Mouse (Mus musculus): ENCODE measurements at regions not wholly inside any gene's neighbourhood (a gene's known extent, or its start where the extent isn't known, plus 50 kb on each side); places are given as distances from the start of the nearest gene placed in this dataset.

DNA sequence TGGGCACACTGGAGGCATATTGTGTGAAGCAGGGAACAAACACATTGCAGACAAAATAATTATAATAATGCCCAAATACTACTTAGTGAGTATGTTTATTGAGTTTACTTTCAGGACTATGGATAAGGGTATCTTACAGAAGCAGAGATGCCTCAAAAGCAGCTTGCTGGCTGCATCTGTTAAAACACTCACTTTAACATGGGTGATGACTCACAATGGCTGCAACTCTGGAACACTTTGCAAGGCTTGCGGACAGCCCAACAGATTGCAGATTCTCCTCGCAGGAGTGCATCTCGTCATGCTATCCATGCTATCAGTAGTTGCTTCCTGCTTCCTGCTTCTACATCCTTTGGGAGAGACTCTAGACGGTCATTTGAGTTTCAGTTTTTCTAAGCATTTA lies 373.2 kb upstream of the Arpp21 start:
- DNase-seq: no peak

DNA sequence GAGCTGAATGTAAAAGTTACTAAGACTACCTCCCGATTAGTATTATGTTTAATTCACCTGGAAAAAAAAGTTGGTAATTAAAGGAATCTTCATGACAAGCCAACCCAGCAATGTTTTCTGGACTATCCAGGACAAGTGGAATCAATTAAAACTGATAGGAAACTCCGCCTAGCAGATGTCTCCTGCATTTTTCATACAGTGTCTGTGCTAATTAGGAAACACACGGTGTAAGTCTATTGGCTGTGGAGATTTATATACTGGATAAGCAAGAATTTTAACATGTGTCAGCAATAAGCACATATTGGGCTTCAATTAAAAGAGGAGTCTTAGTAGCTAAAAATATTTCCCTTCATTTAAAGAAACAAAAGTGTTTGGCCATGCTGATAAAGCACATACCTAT lies 371.5 kb upstream of the Arpp21 start:
- no peak for DNase-seq

DNA sequence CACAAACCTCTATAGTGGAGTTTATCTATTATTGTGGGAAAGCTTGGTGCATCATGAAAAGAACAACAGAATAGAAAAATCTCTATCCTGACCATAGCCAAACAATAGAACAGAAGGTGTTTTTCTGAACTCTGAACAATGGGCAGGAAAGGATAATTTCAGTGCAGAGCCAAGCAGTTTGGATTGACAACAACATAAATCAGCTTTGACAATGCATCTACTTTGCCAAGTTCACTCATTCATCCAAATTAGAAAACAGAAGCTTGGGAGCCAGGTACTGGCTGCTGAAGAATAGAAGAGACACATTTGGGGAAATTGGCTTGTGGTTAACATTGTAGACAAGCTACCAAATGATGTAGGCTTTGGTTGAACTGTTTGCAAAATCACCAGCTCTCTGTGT lies 360.0 kb upstream of the Arpp21 start:
- DNase-seq: no peak

DNA sequence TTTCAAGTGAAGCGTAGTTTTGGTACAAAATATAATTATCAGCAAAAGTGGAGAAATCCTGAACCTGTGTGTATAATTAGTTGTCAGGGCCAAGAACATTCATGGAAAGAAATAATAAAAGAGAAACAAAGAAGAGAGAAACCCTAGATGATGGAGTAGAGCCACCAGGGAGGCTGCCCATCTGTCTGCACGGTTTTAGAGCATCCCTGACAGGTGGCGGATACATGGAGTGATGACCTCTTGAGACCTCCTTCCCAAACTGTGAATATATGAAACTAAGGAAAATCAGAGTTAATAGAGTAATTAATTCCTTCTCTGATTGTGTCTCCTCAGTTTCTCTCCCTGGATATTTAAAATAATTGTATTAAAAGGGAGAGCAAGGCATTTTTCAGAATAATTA lies 354.5 kb upstream of the Arpp21 start:
- DNase-seq: no peak

DNA sequence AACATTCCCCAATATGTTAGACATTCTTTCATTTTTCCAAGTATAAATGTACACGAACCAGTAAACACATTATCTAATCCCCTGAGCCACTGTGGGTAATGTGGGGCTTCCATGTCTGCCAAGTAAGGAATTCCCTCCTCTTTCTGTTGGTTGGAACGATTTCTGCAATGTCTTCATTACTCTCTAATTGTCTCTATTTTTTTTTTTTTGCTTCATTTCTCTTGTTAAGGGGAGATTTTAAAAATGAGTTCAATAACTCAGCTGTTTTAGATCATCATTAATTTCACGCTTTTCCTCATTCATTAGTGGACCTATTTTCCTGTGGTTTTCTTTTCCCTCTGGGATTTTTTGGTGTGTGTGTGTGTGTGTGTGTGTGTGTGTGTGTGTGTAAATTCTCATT lies 337.6 kb upstream of the Arpp21 start:
- DNase-seq: no peak

GRCm38 (mm10) chr9:112561348-112561747 lies 325.6 kb upstream of the Arpp21 start:
- no peak for DNase-seq

- no peak for DNase-seq
Measured at GRCm38 (mm10) chr9:112560226-112560625, 324.5 kb upstream of the Arpp21 start.

DNA sequence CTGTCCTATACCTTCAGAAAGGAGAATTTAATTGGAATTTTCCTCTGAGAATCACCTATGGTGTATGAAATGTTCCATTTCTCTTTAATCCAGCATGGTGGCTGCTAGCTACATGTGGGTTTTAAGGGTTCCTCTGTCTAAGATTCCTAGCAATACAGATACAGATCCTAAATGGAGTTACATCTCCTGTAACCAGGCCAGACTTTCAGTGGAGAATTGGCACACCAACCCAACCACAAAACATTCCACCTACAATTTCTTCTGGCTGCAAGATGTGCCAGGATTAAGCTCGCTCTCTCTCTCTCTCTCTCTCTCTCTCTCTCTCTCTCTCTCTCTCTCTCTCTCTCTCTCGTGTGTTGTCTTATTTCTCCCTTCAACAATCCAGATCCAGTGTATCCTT lies 302.2 kb upstream of the Arpp21 start:
- DNase-seq: no peak

- no peak for DNase-seq
Measured at GRCm38 (mm10) chr9:112525377-112525776, 289.6 kb upstream of the Arpp21 start.

DNA sequence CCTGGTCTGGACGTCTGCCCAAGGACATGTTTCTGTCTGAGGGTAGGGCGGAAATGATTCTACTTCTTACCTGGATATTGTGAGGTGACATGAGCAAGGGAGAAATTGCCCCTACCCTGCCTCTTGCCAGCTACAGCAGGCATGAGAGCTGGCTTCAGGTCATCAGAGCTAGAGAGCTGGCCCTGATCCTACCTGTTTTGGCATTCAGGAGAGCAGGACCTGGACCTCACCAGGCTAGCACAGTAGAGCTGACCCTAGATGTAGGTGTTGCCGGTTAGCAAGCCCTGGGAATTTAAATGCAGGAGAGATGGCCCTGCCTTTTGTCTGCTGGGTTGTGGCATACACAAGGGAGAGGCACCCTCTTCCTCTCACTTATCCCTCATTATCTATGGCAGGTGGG lies 287.5 kb upstream of the Arpp21 start:
- no peak for DNase-seq

DNA sequence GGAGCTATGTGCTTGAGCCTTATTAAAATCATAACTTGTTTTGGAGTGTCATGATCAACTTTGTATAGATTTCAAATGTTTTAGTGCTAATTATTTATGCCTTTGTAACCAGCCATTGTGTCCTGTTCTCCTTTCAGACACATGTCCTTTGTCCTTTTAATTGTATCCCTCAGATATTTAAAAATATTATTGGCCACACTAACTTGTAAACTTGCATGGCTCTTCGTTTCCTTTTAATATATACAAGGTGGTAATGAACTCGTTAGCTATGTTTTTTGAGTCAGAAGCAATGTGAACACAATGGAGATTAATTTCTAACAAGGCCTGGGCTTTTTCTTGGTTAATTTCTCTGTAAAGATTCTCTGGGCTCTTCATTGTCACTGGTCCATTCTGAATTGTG lies 275.0 kb upstream of the Arpp21 start:
- DNase-seq: no peak

DNA sequence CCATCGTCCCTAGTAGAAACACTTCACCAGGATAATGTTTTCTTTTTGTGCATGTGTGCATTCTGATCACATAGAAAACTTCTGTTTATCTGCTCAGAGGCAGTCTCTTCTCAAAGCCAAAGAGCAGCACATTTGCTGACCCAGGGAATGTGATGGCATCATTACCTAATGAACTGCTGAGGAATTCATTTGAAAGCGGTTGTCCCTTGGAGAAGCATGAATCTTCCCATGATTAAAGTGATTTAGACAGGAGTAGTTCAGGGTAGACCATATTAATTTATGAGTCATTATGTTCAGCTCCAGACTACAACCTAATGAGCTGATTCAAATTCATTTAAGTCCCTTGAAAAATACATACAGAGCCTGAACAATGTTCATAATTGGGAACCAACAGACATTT lies 271.1 kb upstream of the Arpp21 start:
- no peak for DNase-seq

- no peak for DNase-seq
Measured at GRCm38 (mm10) chr9:112498676-112499075, 262.9 kb upstream of the Arpp21 start.

DNA sequence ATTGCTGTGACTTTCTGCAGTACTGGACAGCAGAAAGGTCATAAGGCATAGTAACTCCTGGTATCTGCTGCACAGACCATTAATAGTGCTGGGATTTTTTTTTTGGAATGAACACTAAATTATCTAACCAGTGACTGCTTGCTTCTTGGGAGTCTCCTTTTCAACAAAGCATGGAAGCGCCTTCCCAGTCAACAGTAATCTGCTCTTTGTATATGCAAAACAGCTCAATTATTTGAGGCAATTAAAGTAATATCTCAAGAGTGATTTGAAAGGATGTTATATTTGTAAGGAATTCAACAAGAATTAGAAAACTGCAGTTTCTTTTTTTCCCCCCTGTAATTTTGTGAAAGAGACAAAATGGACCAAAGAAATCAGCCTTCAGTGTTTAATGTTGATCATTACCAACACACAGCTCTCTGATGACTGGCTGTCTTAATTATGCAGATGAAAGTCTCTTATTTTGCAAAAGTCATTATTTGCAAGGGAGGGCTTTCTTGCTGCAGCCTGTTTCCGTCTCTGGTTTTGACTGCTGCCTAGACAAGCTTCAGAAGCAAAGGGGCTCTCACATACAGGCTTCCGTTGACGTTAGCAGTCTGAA lies 260.3 kb upstream of the Arpp21 start:
- DNase-seq: no peak

GRCm38 (mm10) chr9:112490963-112491362 lies 255.2 kb upstream of the Arpp21 start:
- no peak for DNase-seq

- DNase-seq: no peak
Measured at GRCm38 (mm10) chr9:112476644-112477043, 240.9 kb upstream of the Arpp21 start.

DNA sequence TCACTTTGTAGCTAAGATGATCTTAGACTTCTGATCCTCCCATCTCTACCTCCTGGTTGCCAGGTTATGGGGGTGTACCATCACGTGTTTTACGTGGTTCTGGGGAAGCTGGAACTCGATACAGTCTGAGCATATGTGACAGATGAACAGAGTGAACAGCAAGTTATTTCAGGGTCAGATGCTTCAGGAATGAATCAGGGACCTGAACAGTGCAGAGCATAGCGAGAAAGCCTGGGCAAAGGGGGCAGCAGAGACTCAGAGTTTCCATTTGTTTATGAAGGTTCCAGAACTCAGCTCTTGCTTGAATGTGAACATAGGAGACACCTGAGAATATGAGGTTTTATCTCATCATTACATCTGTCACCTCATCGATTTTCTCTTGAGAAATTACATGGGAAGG lies 221.9 kb upstream of the Arpp21 start:
- no peak for DNase-seq

DNA sequence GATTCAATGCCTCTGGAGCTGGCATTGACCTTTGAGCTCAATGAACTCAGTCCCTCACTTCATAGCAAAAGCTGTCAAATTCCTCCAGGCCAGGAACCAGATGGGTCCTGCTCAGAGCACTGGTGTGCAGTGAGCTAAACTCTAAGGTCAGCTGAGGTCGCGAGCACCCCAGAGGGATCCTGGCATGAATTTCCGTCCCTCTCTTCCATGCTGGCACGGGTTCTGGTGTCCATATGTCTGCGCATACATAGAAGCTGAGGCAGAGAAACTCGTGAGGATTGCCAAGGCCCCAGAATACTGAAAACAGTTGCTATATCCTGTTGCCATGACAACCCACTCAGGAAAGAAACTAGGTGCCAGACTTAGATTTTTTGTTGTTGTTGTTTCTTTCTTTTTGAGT lies 219.0 kb upstream of the Arpp21 start:
- no peak for DNase-seq

DNA sequence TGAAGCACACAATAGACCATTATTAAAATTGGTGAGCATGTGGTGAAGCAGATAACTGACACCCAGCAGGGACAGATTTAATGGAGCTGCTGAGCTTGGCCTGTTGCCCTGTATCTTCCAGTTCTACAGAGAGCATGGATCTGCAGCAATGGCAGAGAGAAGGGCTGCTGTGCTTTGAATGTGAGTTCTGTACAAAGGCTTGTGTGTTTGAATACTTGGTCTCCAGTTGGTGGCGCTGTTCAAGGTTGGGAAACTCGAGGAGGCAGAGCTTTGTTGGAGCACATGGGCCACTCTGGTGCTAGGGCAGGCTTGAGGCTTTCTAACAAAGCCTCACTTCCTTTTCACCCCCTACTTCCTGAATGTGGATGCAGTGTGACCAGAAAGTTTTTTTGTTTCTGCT lies 211.8 kb upstream of the Arpp21 start:
- DNase-seq: peak; percentile 5 to 6

GRCm38 (mm10) chr9:112446981-112447380 lies 211.2 kb upstream of the Arpp21 start:
- DNase-seq: no peak

DNA sequence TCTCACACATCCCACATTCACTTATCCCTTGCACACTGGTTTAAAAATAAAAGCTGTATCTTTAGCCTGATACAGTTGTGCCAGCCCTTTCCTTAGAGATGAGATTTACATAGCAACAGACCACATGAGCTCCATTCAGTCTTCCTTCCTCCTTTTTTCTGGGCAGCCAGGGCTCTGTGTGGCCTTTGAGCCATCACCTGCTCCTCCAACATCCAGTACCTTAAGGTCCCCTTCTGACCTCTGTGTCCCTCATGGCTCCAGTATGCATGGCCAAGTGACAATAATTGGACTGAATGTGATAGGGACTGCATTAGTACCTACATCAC lies 210.3 kb upstream of the Arpp21 start:
- DNase-seq: no peak

DNA sequence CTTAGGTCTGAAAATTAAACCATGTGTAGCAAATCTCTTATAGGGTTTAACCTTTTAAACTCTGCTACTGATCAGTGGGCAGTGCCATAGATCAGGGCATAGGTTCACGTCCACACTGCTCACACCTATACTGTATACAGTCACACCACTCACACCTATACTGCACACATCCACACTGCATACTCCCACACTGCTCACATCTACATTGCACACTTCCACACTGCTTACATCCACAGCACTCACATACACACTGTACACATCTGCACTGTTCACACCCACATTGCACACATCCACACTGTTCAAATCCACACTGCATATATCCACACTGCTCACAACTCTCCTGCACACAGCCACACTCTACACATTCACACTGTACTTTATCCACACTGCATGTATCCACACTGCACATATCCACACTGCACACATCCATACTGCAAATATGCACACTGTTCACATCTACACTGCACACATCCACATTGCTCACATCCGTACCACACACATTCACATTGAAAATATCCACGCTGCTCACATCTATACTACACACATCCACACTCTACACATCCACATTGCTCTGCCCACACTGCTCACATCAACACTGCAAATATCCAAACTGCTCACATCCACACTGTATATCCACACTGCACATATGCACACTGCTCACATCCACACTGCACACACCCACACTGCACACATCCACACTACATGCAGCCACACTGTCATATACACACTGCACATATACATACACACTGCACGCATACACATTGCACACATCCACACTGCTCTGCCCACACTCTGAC lies 209.7 kb upstream of the Arpp21 start:
- no peak for DNase-seq

GRCm38 (mm10) chr9:112444220-112444619 lies 208.5 kb upstream of the Arpp21 start:
- DNase-seq: no peak

DNA sequence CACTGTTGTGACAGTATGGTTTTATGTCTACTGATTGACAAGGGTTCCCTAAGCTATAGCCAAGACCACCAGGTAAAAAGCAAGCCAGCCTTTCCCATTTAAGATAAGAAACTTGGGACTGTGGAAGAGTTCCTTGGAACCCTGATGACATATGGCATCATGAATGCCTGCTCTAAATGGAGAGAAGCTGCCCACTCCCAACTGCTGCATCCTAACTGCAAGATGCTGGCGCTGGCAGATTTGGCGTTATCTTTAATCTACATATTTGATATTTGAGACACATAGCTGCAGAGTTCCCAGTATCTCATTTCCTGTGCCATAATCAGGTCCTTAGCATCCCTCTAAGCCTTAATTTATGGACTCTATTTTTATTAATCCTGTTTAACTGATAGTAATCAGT lies 200.4 kb upstream of the Arpp21 start:
- DNase-seq: no peak

- DNase-seq: no peak
Measured at GRCm38 (mm10) chr9:112431920-112432437, 196.2 kb upstream of the Arpp21 start.
